Mouse (Mus musculus) forebrain, embryonic 13.5 days (tissue): ENCODE data around the gene Dpyd. TPM values are rescaled to one million over a fixed set of nuclear protein-coding genes. Genes with fewer than 3 reads are reported as not detected.

Experiments
- ATAC-seq: fragments of 200-750 bp; cut with Nextera tagmentation; 2 replicates; pipeline ENCODE4 v1.8.0; 2017
- H3K27ac ChIP-seq: fragments of 300-500 bp; sonication (generic); 2 replicates; pipeline ENCODE4 v1.5.1; 2015; ENCODE audit warnings: inconsistent platforms, mild to moderate bottlenecking, moderate library complexity
- H3K27me3 ChIP-seq: fragments of 300-500 bp; sonication (generic); 2 replicates; pipeline ENCODE4 v1.6.1; 2015; ENCODE audit warnings: mild to moderate bottlenecking, inconsistent platforms
- H3K36me3 ChIP-seq: fragments of 300-500 bp; sonication (generic); 2 replicates; pipeline ENCODE4 v1.6.1; 2015; ENCODE audit warnings: mild to moderate bottlenecking, inconsistent platforms; ENCODE audit not compliant: poor library complexity, severe bottlenecking
- H3K4me1 ChIP-seq: fragments of 300-500 bp; sonication (generic); 2 replicates; pipeline ENCODE4 v1.6.1; 2015; ENCODE audit warnings: inconsistent platforms
- H3K4me2 ChIP-seq: fragments of 300-500 bp; sonication (generic); 2 replicates; pipeline ENCODE4 v1.6.1; 2015; ENCODE audit warnings: inconsistent platforms, mild to moderate bottlenecking, moderate library complexity
- H3K4me3 ChIP-seq: fragments of 300-500 bp; sonication (generic); 2 replicates; pipeline ENCODE4 v1.5.1; 2015; ENCODE audit warnings: mild to moderate bottlenecking, inconsistent platforms
- H3K9ac ChIP-seq: fragments of 300-500 bp; sonication (generic); 2 replicates; pipeline ENCODE4 v1.6.1; 2015; ENCODE audit warnings: mild to moderate bottlenecking, inconsistent platforms
- H3K9me3 ChIP-seq: fragments of 300-500 bp; sonication (generic); replicated peaks from 2 replicates; pipeline ENCODE4 v1.6.1; 2016; ENCODE audit warnings: inconsistent platforms
- WGBS: fragments of 180-500 bp; shearing (Covaris S2); methylation state at CpG from one replicate; pipeline ENCODE4 v1.1.7; 2015; 5-methylcytosine and 5-hydroxymethylcytosine counted together
- polyA plus RNA-seq: library from polyadenylated mRNA; unstranded; fragments of >200 nt; fragmentation: Nextera tagmentation; extraction: Ambion mirVana; gene quantifications from 2 replicates; pipeline ENCODE4 v1.2.1, GENCODE M21; 2015

Gene Dpyd
- polyA plus RNA-seq, 1 experiment from 2014 or later, result 5.7 TPM

GRCm38 (mm10) chr3:119021255-119021654 lies 459.3 kb downstream of the Dpyd start:
- no peak overlapping the region for H3K27ac ChIP-seq
- H3K9me3 ChIP-seq, result no peaks in the 10 kb centered on the region
- no peaks in the 10 kb centered on the region for H3K36me3 ChIP-seq
- no peak overlapping the region for H3K4me3 ChIP-seq
- 17% methylated on average over 7 of the region's 7 CpGs for WGBS
- no peak overlapping the region for H3K9ac ChIP-seq
- peaks cover 11% of the 10 kb centered on the region for H3K27me3 ChIP-seq
- ATAC-seq, result peak; percentile 97
- H3K4me1 ChIP-seq, result 0 out of 2 replicates have a peak, but pooled peaks cover 4% of the 10 kb centered on the region
- no peak overlapping the region for H3K4me2 ChIP-seq

- H3K36me3 ChIP-seq, result no peaks in the 10 kb centered on the region
- H3K9ac ChIP-seq, result no peak overlapping the region
- no peak for ATAC-seq
- H3K9me3 ChIP-seq, result no peaks in the 10 kb centered on the region
- H3K4me2 ChIP-seq, result no peak overlapping the region
- no peak overlapping the region for H3K4me3 ChIP-seq
- WGBS, result 23% methylated on average over 1 of the region's 1 CpGs
- 0 out of 2 replicates have a peak, but pooled peaks cover 4% of the 10 kb centered on the region for H3K4me1 ChIP-seq
- no peak overlapping the region for H3K27ac ChIP-seq
- H3K27me3 ChIP-seq, result no peaks in the 10 kb centered on the region
Observed at GRCm38 (mm10) chr3:119042611-119043010, 480.7 kb downstream of the Dpyd start.

GRCm38 (mm10) chr3:119056144-119056543 lies 494.2 kb downstream of the Dpyd start:
- no peak for ATAC-seq
- WGBS, result 76% methylated on average over 1 of the region's 1 CpGs
- Histone ChIP-seq H3K27me3 (peaks cover 28% of the 10 kb centered on the region; the same call in 1 of the 2 replicates), H3K9ac (no peak overlapping the region), H3K27ac (no peak overlapping the region), H3K9me3 (no peaks in the 10 kb centered on the region), H3K4me2 (no peak overlapping the region), H3K4me1 (0 out of 2 replicates have a peak, but pooled peaks cover 4% of the 10 kb centered on the region), H3K4me3 (no peak overlapping the region), H3K36me3 (no peaks in the 10 kb centered on the region)

GRCm38 (mm10) chr3:119063214-119063613 lies 501.3 kb downstream of the Dpyd start:
- Histone ChIP-seq H3K27me3 (peaks cover 35% of the 10 kb centered on the region), H3K4me1 (peaks cover 11% of the 10 kb centered on the region), H3K9me3 (0 out of 2 replicates have a peak, but pooled peaks cover 3% of the 10 kb centered on the region), H3K9ac (no peak overlapping the region), H3K27ac (no peak overlapping the region), H3K36me3 (no peaks in the 10 kb centered on the region), H3K4me2 (no peak overlapping the region), H3K4me3 (no peak overlapping the region)
- ATAC-seq, result peak; percentile 80
- WGBS, result 5% methylated on average over 4 of the region's 4 CpGs

GRCm38 (mm10) chr3:119063642-119064041 lies 501.7 kb downstream of the Dpyd start:
- Histone ChIP-seq H3K27ac (no peak overlapping the region), H3K4me3 (no peak overlapping the region), H3K27me3 (peaks cover 39% of the 10 kb centered on the region), H3K36me3 (no peaks in the 10 kb centered on the region), H3K9ac (no peak overlapping the region), H3K4me1 (peaks cover 11% of the 10 kb centered on the region), H3K4me2 (no peak overlapping the region), H3K9me3 (0 out of 2 replicates have a peak, but pooled peaks cover 3% of the 10 kb centered on the region)
- ATAC-seq, result peak; percentile 92
- 10% methylated on average over 1 of the region's 1 CpGs for WGBS

GRCm38 (mm10) chr3:119064746-119065145 lies 502.8 kb downstream of the Dpyd start:
- no peak overlapping the region for H3K9ac ChIP-seq
- no peak for ATAC-seq
- H3K27ac ChIP-seq, result no peak overlapping the region
- no peak overlapping the region for H3K4me2 ChIP-seq
- no peak overlapping the region for H3K4me3 ChIP-seq
- 45% methylated on average over 7 of the region's 7 CpGs for WGBS
- H3K9me3 ChIP-seq, result 0 out of 2 replicates have a peak, but pooled peaks cover 3% of the 10 kb centered on the region
- H3K27me3 ChIP-seq, result peaks cover 41% of the 10 kb centered on the region
- no peaks in the 10 kb centered on the region for H3K36me3 ChIP-seq
- H3K4me1 ChIP-seq, result peaks cover 11% of the 10 kb centered on the region

- Histone ChIP-seq H3K4me1 (peaks cover 11% of the 10 kb centered on the region), H3K27me3 (peaks cover 23% of the 10 kb centered on the region), H3K9me3 (0 out of 2 replicates have a peak, but pooled peaks cover 2% of the 10 kb centered on the region), H3K36me3 (no peaks in the 10 kb centered on the region), H3K27ac (no peak overlapping the region), H3K4me2 (no peak overlapping the region), H3K9ac (no peak overlapping the region), H3K4me3 (no peak overlapping the region)
- WGBS, result 62% methylated on average over 9 of the region's 9 CpGs
- ATAC-seq, result no peak
Observed at GRCm38 (mm10) chr3:119067221-119067620, 505.3 kb downstream of the Dpyd start.

- ATAC-seq, result no peak
- Histone ChIP-seq H3K4me3 (no peak overlapping the region), H3K4me1 (no peaks in the 10 kb centered on the region), H3K36me3 (no peaks in the 10 kb centered on the region), H3K4me2 (no peak overlapping the region), H3K27ac (no peak overlapping the region), H3K9ac (no peak overlapping the region), H3K9me3 (no peaks in the 10 kb centered on the region), H3K27me3 (no peaks in the 10 kb centered on the region)
- 70% methylated on average over 1 of the region's 1 CpGs for WGBS
Observed at GRCm38 (mm10) chr3:119086618-119087017, 524.7 kb downstream of the Dpyd start.

- Histone ChIP-seq H3K27ac (no peak overlapping the region), H3K27me3 (no peaks in the 10 kb centered on the region), H3K36me3 (no peaks in the 10 kb centered on the region), H3K4me3 (no peak overlapping the region), H3K9ac (no peak overlapping the region), H3K4me2 (no peak overlapping the region), H3K4me1 (peaks cover 8% of the 10 kb centered on the region), H3K9me3 (no peaks in the 10 kb centered on the region)
- 8% methylated on average over 5 of the region's 5 CpGs for WGBS
- no peak; the same call in 1 of the 2 replicates for ATAC-seq
Observed at GRCm38 (mm10) chr3:119095223-119095886, 533.4 kb downstream of the Dpyd start.

- Histone ChIP-seq H3K36me3 (no peaks in the 10 kb centered on the region), H3K4me1 (no peaks in the 10 kb centered on the region), H3K4me2 (no peak overlapping the region), H3K9ac (no peak overlapping the region), H3K9me3 (no peaks in the 10 kb centered on the region), H3K27ac (no peak overlapping the region), H3K27me3 (no peaks in the 10 kb centered on the region), H3K4me3 (no peak overlapping the region)
- 73% methylated on average over 2 of the region's 2 CpGs for WGBS
- no peak for ATAC-seq
Observed at GRCm38 (mm10) chr3:119126003-119126402, 564.1 kb downstream of the Dpyd start.

- 73% methylated on average over 1 of the region's 1 CpGs for WGBS
- no peak overlapping the region for H3K27ac ChIP-seq
Observed at GRCm38 (mm10) chr3:119128076-119128475, 566.1 kb downstream of the Dpyd start.

GRCm38 (mm10) chr3:119143034-119143433 lies 581.1 kb downstream of the Dpyd start:
- ATAC-seq, result 0 out of 2 replicates have a peak, but pooled peaks have one; percentile 21
- Histone ChIP-seq H3K4me2 (no peak overlapping the region), H3K9me3 (no peaks in the 10 kb centered on the region), H3K4me1 (peaks cover 6% of the 10 kb centered on the region), H3K9ac (no peak overlapping the region), H3K27me3 (no peaks in the 10 kb centered on the region), H3K4me3 (no peak overlapping the region), H3K27ac (no peak overlapping the region), H3K36me3 (no peaks in the 10 kb centered on the region)
- 57% methylated on average over 5 of the region's 5 CpGs for WGBS

More at GRCm38 (mm10) chr3:119128076-119128475, 566.1 kb downstream of the Dpyd start:
- Histone ChIP-seq H3K27me3 (no peaks in the 10 kb centered on the region), H3K36me3 (no peaks in the 10 kb centered on the region), H3K4me2 (no peak overlapping the region), H3K9me3 (no peaks in the 10 kb centered on the region), H3K4me3 (no peak overlapping the region), H3K4me1 (no peaks in the 10 kb centered on the region), H3K9ac (no peak overlapping the region)
- no peak for ATAC-seq
